Mouse (Mus musculus): ENCODE measurements around the gene Pla2g15. TPM values are rescaled to one million over a fixed set of nuclear protein-coding genes. Genes with fewer than 3 reads are reported as not detected.

Pla2g15 gene
- polyA plus RNA-seq, 1 experiment = 1.9 TPM

DNA sequence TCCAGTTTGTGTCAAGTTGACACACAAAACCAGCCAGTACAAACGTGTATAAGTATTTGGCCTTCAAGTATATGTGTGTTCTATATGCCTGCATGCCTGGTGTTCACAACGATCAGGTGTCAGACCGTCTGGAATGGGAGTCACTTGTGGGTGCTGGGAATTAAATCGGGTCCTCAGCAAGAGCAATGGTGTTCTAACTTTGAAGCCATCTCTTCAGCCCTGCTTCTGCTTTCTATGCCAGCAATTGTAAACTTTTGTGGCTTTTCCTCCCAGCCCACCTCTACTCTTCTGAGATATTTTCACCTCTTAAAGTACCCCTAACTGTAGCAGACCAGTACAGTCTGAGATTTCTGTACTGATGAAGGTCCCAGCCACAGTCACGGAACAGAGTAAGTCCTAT, 10.0 kb upstream of the Pla2g15 start:
- Histone ChIP-seq H3K36me3 (ENCODE audit: control insufficient read depth, insufficient read depth, low read length) (no peaks in the 10 kb centered on the region), H3K4me3 (ENCODE audit: control insufficient read depth, low read depth, low read length) (no peak overlapping the region), H3K4me1 (ENCODE audit: control insufficient read depth, insufficient read depth, low read length) (peaks cover 27% of the 10 kb centered on the region), H3K27me3 (ENCODE audit: control insufficient read depth, insufficient read depth, low read length) (no peaks in the 10 kb centered on the region), H3K27ac (ENCODE audit: control insufficient read depth, insufficient read depth, low read depth, low read length) (no peak overlapping the region)
- TF ChIP-seq CTCF (IDR thresholded peaks at IDR 0.05; ENCODE audit: control insufficient read depth, insufficient read depth, insufficient replicate concordance, low read depth, low read length) (no peak), POLR2A (IDR thresholded peaks at IDR 0.05; ENCODE audit: control insufficient read depth, low read depth, low read length) (no peak)

DNA sequence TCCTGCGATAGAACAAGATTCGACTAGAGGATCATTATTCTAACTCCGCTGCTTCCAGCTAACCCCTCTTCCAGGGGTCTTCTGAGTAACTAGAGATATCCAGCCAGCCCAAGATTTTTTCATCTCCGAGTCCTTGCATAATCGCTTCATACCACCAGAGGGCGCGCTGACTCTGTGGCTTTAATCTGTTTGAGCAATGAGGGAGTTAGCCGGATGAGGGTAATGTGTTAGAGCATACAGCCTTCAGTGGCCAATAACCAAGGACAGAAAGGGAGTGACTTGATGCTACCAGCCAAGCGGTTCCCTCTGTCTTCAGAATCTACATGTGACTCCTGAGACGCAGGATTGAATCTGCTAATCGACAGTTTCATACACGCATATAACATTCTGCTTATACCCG, 9.4 kb upstream of the Pla2g15 start:
- Histone ChIP-seq H3K36me3 (ENCODE audit: control insufficient read depth, insufficient read depth, low read length) (no peaks in the 10 kb centered on the region), H3K4me3 (ENCODE audit: control insufficient read depth, low read depth, low read length) (no peak overlapping the region), H3K27ac (ENCODE audit: control insufficient read depth, insufficient read depth, low read depth, low read length) (no peak overlapping the region), H3K4me1 (ENCODE audit: control insufficient read depth, insufficient read depth, low read length) (peaks cover 21% of the 10 kb centered on the region), H3K27me3 (ENCODE audit: control insufficient read depth, insufficient read depth, low read length) (no peaks in the 10 kb centered on the region)
- TF ChIP-seq POLR2A (IDR thresholded peaks at IDR 0.05; ENCODE audit: control insufficient read depth, low read depth, low read length) = no peak
- TF ChIP-seq CTCF (IDR thresholded peaks at IDR 0.05; ENCODE audit: control insufficient read depth, insufficient read depth, insufficient replicate concordance, low read depth, low read length) = peak; percentile 23; the same call in 1 of the 2 replicates

DNA sequence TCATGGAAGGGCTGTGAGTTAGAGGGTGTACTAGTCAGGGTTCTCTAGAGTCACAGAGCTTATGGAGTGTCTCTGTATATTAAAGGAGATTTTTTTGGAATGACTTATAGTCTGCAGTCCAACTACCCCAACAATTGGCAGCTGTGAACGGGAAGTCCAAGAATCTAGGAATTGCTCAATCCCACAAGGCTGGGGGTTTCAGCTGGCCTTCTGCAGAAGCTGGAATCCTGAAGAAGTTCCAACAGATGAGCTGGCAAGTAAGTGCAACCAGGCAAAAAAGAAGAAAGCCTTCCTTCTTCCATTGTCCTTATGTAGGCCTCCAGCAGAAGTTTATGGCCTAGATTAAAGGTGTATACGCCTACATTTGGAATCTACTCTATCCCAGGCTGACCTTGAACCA, 4.9 kb upstream of the Pla2g15 start:
- no peaks in the 10 kb centered on the region for H3K36me3 ChIP-seq (ENCODE audit: control insufficient read depth, insufficient read depth, low read length)
- no peak overlapping the region for H3K27ac ChIP-seq (ENCODE audit: control insufficient read depth, insufficient read depth, low read depth, low read length)
- H3K27me3 ChIP-seq (ENCODE audit: control insufficient read depth, insufficient read depth, low read length) = no peaks in the 10 kb centered on the region
- peaks cover 7% of the 10 kb centered on the region for H3K4me1 ChIP-seq (ENCODE audit: control insufficient read depth, insufficient read depth, low read length)
- TF ChIP-seq POLR2A (IDR thresholded peaks at IDR 0.05; ENCODE audit: control insufficient read depth, low read depth, low read length) (no peak), CTCF (IDR thresholded peaks at IDR 0.05; ENCODE audit: control insufficient read depth, insufficient read depth, insufficient replicate concordance, low read depth, low read length) (no peak)
- H3K4me3 ChIP-seq (ENCODE audit: control insufficient read depth, low read depth, low read length) = no peak overlapping the region

DNA sequence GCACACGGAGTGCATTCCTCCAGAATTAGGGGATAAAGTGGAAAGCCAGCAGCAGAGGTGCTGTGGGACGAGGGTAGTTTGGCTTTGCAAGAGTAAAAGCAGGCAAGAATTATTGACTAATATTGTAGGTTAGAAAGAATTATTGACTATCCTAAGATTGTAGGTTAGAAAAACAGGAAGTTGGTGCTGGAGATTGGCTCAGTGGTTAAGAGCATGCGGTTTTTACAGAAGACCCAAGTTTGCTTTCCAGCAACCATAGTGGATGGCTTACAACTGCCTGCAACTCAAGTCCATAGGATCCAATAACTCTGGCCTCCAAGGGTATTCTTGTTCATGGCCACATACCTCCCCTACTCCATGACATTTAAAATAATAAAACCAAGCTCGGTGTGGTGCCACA, 4.2 kb upstream of the Pla2g15 start:
- TF ChIP-seq CTCF (IDR thresholded peaks at IDR 0.05; ENCODE audit: control insufficient read depth, insufficient read depth, insufficient replicate concordance, low read depth, low read length) (no peak), POLR2A (IDR thresholded peaks at IDR 0.05; ENCODE audit: control insufficient read depth, low read depth, low read length) (no peak)
- Histone ChIP-seq H3K36me3 (ENCODE audit: control insufficient read depth, insufficient read depth, low read length) (no peaks in the 10 kb centered on the region), H3K27ac (ENCODE audit: control insufficient read depth, insufficient read depth, low read depth, low read length) (no peak overlapping the region), H3K4me1 (ENCODE audit: control insufficient read depth, insufficient read depth, low read length) (peaks cover 12% of the 10 kb centered on the region), H3K27me3 (ENCODE audit: control insufficient read depth, insufficient read depth, low read length) (no peaks in the 10 kb centered on the region), H3K4me3 (ENCODE audit: control insufficient read depth, low read depth, low read length) (no peak overlapping the region)

DNA sequence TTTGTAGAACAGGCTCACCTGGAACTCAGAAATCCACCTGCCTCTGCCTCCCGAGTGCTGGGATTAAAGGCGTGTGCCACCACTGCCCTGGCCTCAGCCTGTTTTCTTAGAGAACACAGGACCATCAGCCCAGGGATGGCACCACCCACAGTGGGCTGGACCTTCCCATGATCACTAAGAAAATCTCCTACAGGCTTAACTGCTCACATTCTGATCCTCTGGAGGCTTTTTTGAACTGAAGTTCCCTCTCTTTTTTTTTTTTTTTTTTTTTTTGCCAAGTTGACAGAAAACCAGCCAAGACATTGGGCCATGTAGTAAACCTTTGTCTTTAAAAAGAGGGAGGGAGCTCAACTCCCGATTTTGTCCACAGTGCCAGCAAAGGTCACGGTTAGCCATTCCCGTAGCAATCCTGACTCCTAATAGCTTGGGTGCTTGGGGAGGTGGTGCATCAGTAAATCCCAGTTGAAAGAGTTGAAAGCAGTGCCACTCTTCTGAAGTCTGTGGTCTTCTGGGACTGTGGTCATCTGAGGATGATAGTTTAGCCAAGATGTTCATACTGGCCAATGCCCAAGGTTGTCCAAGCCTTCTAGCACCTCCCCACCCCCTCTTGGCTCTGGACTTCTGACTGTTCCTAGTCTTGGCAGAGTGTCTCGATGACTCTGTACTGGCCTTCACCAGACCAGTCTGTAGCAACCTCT, 2.2 kb upstream of the Pla2g15 start:
- peak overlapping the region; percentile 68; the same call in 1 of the 2 replicates for H3K27ac ChIP-seq (ENCODE audit: control insufficient read depth, insufficient read depth, low read depth, low read length)
- H3K36me3 ChIP-seq (ENCODE audit: control insufficient read depth, insufficient read depth, low read length) = no peaks in the 10 kb centered on the region
- TF ChIP-seq POLR2A (IDR thresholded peaks at IDR 0.05; ENCODE audit: control insufficient read depth, low read depth, low read length) (no peak), CTCF (IDR thresholded peaks at IDR 0.05; ENCODE audit: control insufficient read depth, insufficient read depth, insufficient replicate concordance, low read depth, low read length) (no peak)
- H3K4me3 ChIP-seq (ENCODE audit: control insufficient read depth, low read depth, low read length) = no peak overlapping the region
- no peaks in the 10 kb centered on the region for H3K27me3 ChIP-seq (ENCODE audit: control insufficient read depth, insufficient read depth, low read length)
- H3K4me1 ChIP-seq (ENCODE audit: control insufficient read depth, insufficient read depth, low read length) = peaks cover 13% of the 10 kb centered on the region

DNA sequence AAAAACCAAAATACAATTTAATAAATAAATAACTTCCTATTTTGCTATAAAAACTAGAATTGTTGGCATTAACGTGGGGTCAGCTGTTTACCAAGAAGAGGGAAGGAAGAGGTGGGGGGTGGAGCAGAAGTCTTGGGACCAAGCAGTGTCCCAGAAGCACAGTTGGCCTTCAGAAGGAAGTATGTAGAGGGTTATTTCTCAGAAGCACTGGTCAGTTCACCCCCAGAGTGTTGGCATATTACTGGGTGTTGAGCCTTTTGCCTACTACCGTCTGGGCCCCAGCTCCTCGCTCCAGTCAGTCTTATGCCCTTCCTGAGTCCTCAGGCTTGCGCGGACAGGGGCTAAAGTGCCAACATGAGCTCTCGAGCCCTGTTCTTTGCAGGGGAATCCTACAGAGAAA, 1.2 kb upstream of the Pla2g15 start:
- Histone ChIP-seq H3K4me1 (ENCODE audit: control insufficient read depth, insufficient read depth, low read length) (peaks cover 13% of the 10 kb centered on the region), H3K4me3 (ENCODE audit: control insufficient read depth, low read depth, low read length) (no peak overlapping the region), H3K27me3 (ENCODE audit: control insufficient read depth, insufficient read depth, low read length) (no peaks in the 10 kb centered on the region), H3K36me3 (ENCODE audit: control insufficient read depth, insufficient read depth, low read length) (no peaks in the 10 kb centered on the region), H3K27ac (ENCODE audit: control insufficient read depth, insufficient read depth, low read depth, low read length) (peak overlapping the region; percentile 16; the same call in 1 of the 2 replicates)
- TF ChIP-seq POLR2A (IDR thresholded peaks at IDR 0.05; ENCODE audit: control insufficient read depth, low read depth, low read length) (no peak), CTCF (IDR thresholded peaks at IDR 0.05; ENCODE audit: control insufficient read depth, insufficient read depth, insufficient replicate concordance, low read depth, low read length) (no peak)

DNA sequence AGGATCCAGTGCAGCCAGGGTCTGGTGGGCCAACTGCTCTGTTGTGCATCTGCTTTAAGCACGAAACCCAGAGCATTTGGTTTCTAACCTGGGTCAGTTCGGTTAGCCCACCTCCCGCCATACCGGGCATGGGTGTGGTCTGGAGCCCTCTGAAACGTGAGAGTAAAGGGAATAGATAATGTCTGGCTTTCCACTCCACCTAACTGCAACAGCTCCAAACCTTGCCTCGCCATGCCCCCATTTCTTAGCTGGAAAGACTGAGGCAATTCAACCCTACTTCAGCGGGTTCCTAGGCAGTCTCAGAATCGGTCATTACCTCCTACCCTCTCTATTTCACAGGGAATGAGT, 428 bp downstream of the Pla2g15 start:
- Histone ChIP-seq H3K4me3 (ENCODE audit: control insufficient read depth, low read depth, low read length) (peak overlapping the region; percentile 78), H3K36me3 (ENCODE audit: control insufficient read depth, insufficient read depth, low read length) (no peaks in the 10 kb centered on the region), H3K27ac (ENCODE audit: control insufficient read depth, insufficient read depth, low read depth, low read length) (peak overlapping the region; percentile 20), H3K27me3 (ENCODE audit: control insufficient read depth, insufficient read depth, low read length) (no peaks in the 10 kb centered on the region), H3K4me1 (ENCODE audit: control insufficient read depth, insufficient read depth, low read length) (peaks cover 13% of the 10 kb centered on the region)
- TF ChIP-seq CTCF (IDR thresholded peaks at IDR 0.05; ENCODE audit: control insufficient read depth, insufficient read depth, insufficient replicate concordance, low read depth, low read length) = no peak
- no peak for TF ChIP-seq POLR2A (IDR thresholded peaks at IDR 0.05; ENCODE audit: control insufficient read depth, low read depth, low read length)

Measured in testis, adult 2 months (tissue).